Mouse (Mus musculus): ENCODE measurements around the gene Il13. TPM values are rescaled to one million over a fixed set of nuclear protein-coding genes. Genes with fewer than 3 reads are reported as not detected.

Il13 gene
- polyA plus RNA-seq (2017; shearing (Covaris generic)), result not detected

DNA sequence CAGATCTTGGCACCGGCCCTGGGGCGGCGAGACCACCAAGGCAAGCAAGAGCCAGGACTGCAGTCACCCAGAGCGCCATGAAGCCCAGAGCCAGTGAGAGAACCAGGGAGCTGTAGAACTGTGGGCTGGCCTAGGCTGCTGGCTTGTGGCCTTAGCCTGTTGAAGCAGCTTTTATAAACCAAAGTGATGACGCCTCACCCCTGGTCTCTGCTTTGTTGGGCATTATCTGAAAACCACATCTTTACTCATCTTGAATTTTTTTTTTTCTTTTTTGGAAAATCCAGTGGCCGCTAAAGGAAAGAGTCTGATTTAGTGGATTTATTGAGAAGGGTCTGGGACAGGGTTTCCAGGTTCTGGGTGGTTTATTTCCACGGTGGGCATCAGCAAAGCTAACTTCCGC is at the start of gene Il13:
Gene Il13, minus strand, starts transcription at position 147 of the 400 bp plus-strand sequence.

GRCm38 (mm10) chr11:53618619-53619198 is 15.8 kb downstream of the Il13 start, which contains the start of gene Il4:
Gene Il4, minus strand, starts transcription at chr11:53618669.

Other genes starting within 250 kb of the Il13 start
- not detected for gene Leap2, start 211.5 kb downstream of the Il13 start, polyA plus RNA-seq (2017; shearing (Covaris generic))
- gene Uqcrq, start 203.9 kb downstream of the Il13 start, polyA plus RNA-seq (2017; shearing (Covaris generic)), result 203 TPM
- 0.30 TPM for gene Gdf9, start 203.7 kb downstream of the Il13 start, polyA plus RNA-seq (2017; shearing (Covaris generic))
- gene Gm10447, start 177.6 kb downstream of the Il13 start, polyA plus RNA-seq (2017; shearing (Covaris generic)), result 0.16 TPM
- 0.12 TPM for gene Shroom1, start 177.5 kb downstream of the Il13 start, polyA plus RNA-seq (2017; shearing (Covaris generic))
- not detected for gene Gm9837, start 164.2 kb downstream of the Il13 start, polyA plus RNA-seq (2017; shearing (Covaris generic))
- not detected for gene Gm9945, start 154.5 kb downstream of the Il13 start, polyA plus RNA-seq (2017; shearing (Covaris generic))
- not detected for gene Sowaha, start 154.4 kb downstream of the Il13 start, polyA plus RNA-seq (2017; shearing (Covaris generic))
- 1.9 TPM for gene Sept8, start 115.4 kb downstream of the Il13 start, polyA plus RNA-seq (2017; shearing (Covaris generic))
- 7.1 TPM for gene Kif3a, start 67.3 kb downstream of the Il13 start, polyA plus RNA-seq (2017; shearing (Covaris generic))
- gene Il4, start 16.0 kb downstream of the Il13 start, polyA plus RNA-seq (2017; shearing (Covaris generic)), result 5.4 TPM
- gene Rad50, start 72.6 kb upstream of the Il13 start, polyA plus RNA-seq (2017; shearing (Covaris generic)), result 26.1 TPM
- gene Il5, start 86.1 kb upstream of the Il13 start, polyA plus RNA-seq (2017; shearing (Covaris generic)), result not detected
- gene Irf1, start 135.3 kb upstream of the Il13 start, polyA plus RNA-seq (2017; shearing (Covaris generic)), result 289 TPM
- gene Gm17334, start 138.5 kb upstream of the Il13 start, polyA plus RNA-seq (2017; shearing (Covaris generic)), result 1.8 TPM
- 15.8 TPM for gene Gm12216, start 224.6 kb upstream of the Il13 start, polyA plus RNA-seq (2017; shearing (Covaris generic))

Data from effector memory CD4-positive, alpha-beta T cell, adult 5 months (primary cell).